Mouse (Mus musculus) small intestine, adult 2 months (tissue): ENCODE measurements around the gene Bola2. TPM values are rescaled to one million over a fixed set of nuclear protein-coding genes. Genes with fewer than 3 reads are reported as not detected.

Source experiments
- H3K27ac ChIP-seq: fragments of 200-500 bp; 2 replicates; pipeline ENCODE4 v1.5.1; 2012; ENCODE audit warnings: low read depth, low read length, control low read depth, inconsistent platforms; ENCODE audit not compliant: insufficient read depth
- H3K27me3 ChIP-seq: fragments of 200-500 bp; 2 replicates; pipeline ENCODE4 v1.6.1; 2012; ENCODE audit warnings: mild to moderate bottlenecking, moderate library complexity, low read length, inconsistent platforms; ENCODE audit not compliant: control insufficient read depth, insufficient read depth
- H3K36me3 ChIP-seq: fragments of 200-500 bp; 2 replicates; pipeline ENCODE4 v1.6.1; 2012; ENCODE audit warnings: mild to moderate bottlenecking, low read length, control low read depth, inconsistent platforms; ENCODE audit not compliant: control insufficient read depth, insufficient read depth
- H3K4me1 ChIP-seq: fragments of 200-500 bp; 2 replicates; pipeline ENCODE4 v1.6.1; 2012; ENCODE audit warnings: low read length, inconsistent platforms, mixed read lengths; ENCODE audit not compliant: control insufficient read depth, insufficient read depth, insufficient read length
- H3K4me3 ChIP-seq: fragments of 200-500 bp; 2 replicates; pipeline ENCODE4 v1.5.1; 2012; ENCODE audit warnings: low read depth, mild to moderate bottlenecking, control low read depth, inconsistent platforms, low read length, moderate library complexity
- CTCF ChIP-seq: fragments of 200-500 bp; IDR thresholded peaks from 2 replicates; pipeline ENCODE4 v1.5.1; 2012; ENCODE audit warnings: low read depth, mild to moderate bottlenecking, control low read depth, inconsistent platforms, low read length, moderate library complexity, mixed read lengths; ENCODE audit not compliant: insufficient replicate concordance, insufficient read length; ENCODE audit errors: extremely low read depth
- POLR2A ChIP-seq: fragments of 200-500 bp; IDR thresholded peaks from 2 replicates; pipeline ENCODE4 v1.6.1; 2012; ENCODE audit warnings: low read depth, mild to moderate bottlenecking, control low read depth, inconsistent platforms, low read length, moderate library complexity
- WGBS: fragments of 180-500 bp; shearing (Covaris S2); methylation state at CpG from one replicate; pipeline ENCODE4 v1.1.7; 2018; 5-methylcytosine and 5-hydroxymethylcytosine counted together
- polyA plus RNA-seq: library from polyadenylated mRNA; depleted of rRNA; stranded (reverse); fragments of >200 nt; gene quantifications from 2 replicates; pipeline ENCODE4 v1.2.3, GENCODE M21; 2012

Bola2 gene
- polyA plus RNA-seq, 1 experiment, result 40.6 TPM

DNA sequence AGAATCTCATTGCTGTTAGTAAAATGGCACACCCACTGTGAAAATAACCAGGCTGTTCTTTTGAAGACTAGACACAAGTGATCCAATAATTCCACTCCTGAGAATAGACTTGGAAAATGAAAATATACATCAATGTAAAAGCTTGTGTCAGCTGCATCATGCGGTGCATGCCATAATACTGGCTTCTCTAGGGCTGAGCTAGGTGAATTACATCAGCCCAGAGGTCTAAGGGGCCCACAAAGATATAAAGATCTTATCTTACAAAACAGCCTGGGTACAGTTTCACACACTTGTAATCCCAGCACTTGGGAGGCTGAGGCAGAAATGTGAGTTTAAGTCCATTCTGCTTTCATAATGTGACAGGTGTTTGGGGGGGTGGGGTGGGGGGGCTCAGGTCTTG is 37.7 kb upstream of the Bola2 start:
- Histone ChIP-seq H3K27ac (no peak overlapping the region), H3K4me1 (no peaks in the 10 kb centered on the region), H3K36me3 (no peaks in the 10 kb centered on the region; the same call in 1 of the 2 replicates), H3K4me3 (no peak overlapping the region), H3K27me3 (no peaks in the 10 kb centered on the region)
- 62% methylated on average over 1 of the region's 1 CpGs for WGBS
- TF ChIP-seq POLR2A (no peak), CTCF (no peak)

DNA sequence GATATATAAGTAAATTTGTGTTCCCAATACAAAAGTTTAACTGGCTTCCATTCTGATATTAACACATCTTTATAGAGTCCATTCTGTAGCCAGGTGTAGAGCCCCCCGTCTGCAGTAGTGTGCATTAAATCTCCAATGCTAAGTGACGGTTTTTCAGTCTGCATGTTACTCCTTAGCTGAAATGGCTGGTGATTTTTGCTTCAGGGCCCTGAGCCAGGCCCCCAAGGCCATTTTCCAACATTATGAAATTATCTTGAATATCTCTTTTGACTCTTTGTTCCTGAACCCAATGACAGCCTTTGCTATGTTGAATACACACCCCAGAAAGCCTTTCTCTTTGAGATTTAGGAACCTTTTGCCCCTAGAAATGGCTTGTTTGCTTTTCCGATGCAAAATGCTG is 35.4 kb upstream of the Bola2 start:
- no peaks in the 10 kb centered on the region for H3K27me3 ChIP-seq
- no peak for TF ChIP-seq CTCF
- no peak for TF ChIP-seq POLR2A
- peaks cover 2% of the 10 kb centered on the region for H3K36me3 ChIP-seq
- no peaks in the 10 kb centered on the region for H3K4me1 ChIP-seq
- H3K27ac ChIP-seq, result no peak overlapping the region
- 94% methylated on average over 3 of the region's 3 CpGs for WGBS
- H3K4me3 ChIP-seq, result no peak overlapping the region

GRCm38 (mm10) chr7:126663646-126664045 is 31.6 kb upstream of the Bola2 start:
- TF ChIP-seq POLR2A, result no peak
- no peak for TF ChIP-seq CTCF
- H3K27me3 ChIP-seq, result no peaks in the 10 kb centered on the region
- peaks cover 9% of the 10 kb centered on the region for H3K4me1 ChIP-seq
- no peak overlapping the region for H3K4me3 ChIP-seq
- no peak overlapping the region for H3K27ac ChIP-seq
- 67% methylated on average over 8 of the region's 8 CpGs for WGBS
- H3K36me3 ChIP-seq, result peaks cover 8% of the 10 kb centered on the region

DNA sequence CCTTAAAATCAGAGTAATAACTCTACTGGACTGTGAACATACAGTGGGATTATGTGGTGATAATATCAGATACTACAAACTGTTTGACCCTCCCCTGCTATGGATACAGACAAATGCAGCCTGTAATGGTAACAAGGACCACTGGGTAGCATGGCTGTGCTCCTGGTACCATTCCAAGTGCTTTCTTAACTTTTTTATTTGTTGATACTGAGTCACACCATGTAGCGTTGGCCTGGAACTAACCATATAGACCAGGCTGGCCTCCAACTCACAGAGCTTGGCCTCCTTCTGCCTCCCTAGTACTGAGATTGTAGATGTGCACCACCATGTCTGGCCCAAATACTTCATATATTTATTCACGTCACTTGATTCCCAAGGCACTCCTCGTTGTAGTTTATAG is 29.9 kb upstream of the Bola2 start:
- WGBS, result 85% methylated on average over 3 of the region's 3 CpGs
- no peak for TF ChIP-seq POLR2A
- TF ChIP-seq CTCF, result no peak
- H3K4me1 ChIP-seq, result peaks cover 9% of the 10 kb centered on the region
- H3K4me3 ChIP-seq, result no peak overlapping the region
- peaks cover 8% of the 10 kb centered on the region for H3K36me3 ChIP-seq
- H3K27me3 ChIP-seq, result no peaks in the 10 kb centered on the region
- no peak overlapping the region for H3K27ac ChIP-seq

DNA sequence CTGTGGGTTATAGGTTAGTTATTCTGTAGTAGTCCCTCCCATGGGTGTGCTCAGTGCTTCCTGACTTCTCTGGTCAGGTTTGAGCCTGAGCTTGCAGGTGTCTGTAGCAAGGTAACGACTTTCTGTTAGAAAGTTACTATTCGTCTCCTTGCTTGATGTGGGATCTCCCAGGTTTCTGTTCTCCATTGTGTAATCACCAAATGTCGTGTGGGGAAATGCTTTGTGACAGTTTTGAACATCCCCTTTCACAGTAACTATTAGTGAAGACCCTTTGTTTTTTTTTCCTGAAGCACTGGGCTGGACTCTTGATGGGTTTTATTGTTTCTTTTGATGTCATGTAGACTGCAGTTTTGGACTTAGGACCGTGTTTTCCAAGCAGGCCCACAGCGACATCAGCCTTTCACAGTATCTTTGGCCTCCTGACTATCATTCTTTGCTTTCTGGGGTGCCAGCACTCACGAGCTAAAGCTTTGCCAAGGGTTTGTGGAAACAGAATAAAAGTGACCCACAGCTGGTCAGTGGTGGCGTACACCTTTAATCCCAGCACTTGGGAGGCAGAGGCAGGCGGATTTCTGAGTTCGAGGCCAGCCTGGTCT is 27.6 kb upstream of the Bola2 start:
- peaks cover 9% of the 10 kb centered on the region for H3K4me1 ChIP-seq
- TF ChIP-seq POLR2A, result no peak
- no peak for TF ChIP-seq CTCF
- H3K36me3 ChIP-seq, result peaks cover 15% of the 10 kb centered on the region
- no peak overlapping the region for H3K27ac ChIP-seq
- no peak overlapping the region for H3K4me3 ChIP-seq
- 45% methylated on average over 9 of the region's 9 CpGs for WGBS
- H3K27me3 ChIP-seq, result no peaks in the 10 kb centered on the region

DNA sequence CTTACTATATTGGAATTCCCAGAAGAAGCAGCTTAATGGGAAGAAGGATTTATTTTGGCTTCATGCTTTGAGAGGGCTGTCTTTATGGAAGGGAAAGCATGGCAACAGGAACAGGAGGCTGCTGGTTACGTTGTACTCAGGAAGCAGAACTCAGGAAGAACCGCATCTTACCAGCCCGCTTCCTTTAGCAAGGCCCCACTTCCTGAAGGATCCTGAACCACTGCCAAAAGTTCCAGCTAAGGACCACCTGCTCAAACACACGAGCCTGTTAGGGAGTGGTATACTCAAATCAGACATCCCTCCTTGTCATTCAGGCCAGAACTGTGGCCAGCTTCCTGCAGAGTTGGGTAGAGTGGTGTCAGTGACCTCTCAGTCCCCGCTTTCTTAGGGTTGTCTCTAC is 26.7 kb upstream of the Bola2 start:
- Histone ChIP-seq H3K27me3 (no peaks in the 10 kb centered on the region), H3K4me1 (peaks cover 9% of the 10 kb centered on the region), H3K36me3 (peaks cover 18% of the 10 kb centered on the region), H3K4me3 (no peak overlapping the region), H3K27ac (no peak overlapping the region)
- TF ChIP-seq CTCF, result no peak
- TF ChIP-seq POLR2A, result no peak
- 66% methylated on average over 5 of the region's 5 CpGs for WGBS

GRCm38 (mm10) chr7:126670152-126670551 is 25.0 kb upstream of the Bola2 start:
- Histone ChIP-seq H3K4me1 (peaks cover 9% of the 10 kb centered on the region), H3K36me3 (peaks cover 14% of the 10 kb centered on the region), H3K4me3 (no peak overlapping the region), H3K27ac (no peak overlapping the region), H3K27me3 (no peaks in the 10 kb centered on the region)
- no peak for TF ChIP-seq POLR2A
- TF ChIP-seq CTCF, result no peak
- WGBS, result 89% methylated on average over 3 of the region's 3 CpGs
